Mouse (Mus musculus) cerebellum, adult 2 months (tissue): ENCODE measurements around the gene 2510039O18Rik.

Source experiments
- CTCF ChIP-seq: fragments of 200-500 bp; IDR thresholded peaks from 2 replicates; pipeline ENCODE4 v1.5.1; 2011; ENCODE audit warnings: low read depth, mild to moderate bottlenecking, control low read depth, low read length, moderate library complexity, borderline replicate concordance; ENCODE audit not compliant: insufficient read depth
- POLR2A ChIP-seq: fragments of 200-500 bp; IDR thresholded peaks from 2 replicates; pipeline ENCODE4 v1.6.1; 2011; ENCODE audit warnings: low read length, control low read depth, borderline replicate concordance; ENCODE audit not compliant: insufficient read depth

DNA sequence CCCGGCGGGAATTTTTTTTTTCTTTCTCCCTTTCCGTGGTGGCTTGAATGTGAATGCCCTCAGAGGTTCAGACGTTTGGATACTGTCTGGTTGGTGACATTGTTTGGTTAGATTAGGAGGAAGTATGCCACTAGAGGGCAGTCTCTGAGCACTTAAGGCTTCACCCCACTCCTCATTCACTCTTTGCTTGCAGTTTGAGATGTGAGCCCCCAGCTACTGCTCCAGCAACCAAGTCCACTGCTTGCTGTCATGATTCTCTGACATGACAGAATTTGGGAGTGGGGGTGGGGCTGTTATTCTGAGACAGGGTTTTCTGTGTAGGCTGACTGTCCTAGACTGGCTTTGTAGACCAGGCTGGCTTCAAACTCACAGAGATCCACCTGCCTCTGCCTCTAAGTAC lies 12.9 kb downstream of the 2510039O18Rik start:
- TF ChIP-seq CTCF (peak; percentile 42; the same call in 1 of the 2 replicates), POLR2A (no peak)
